Mouse (Mus musculus): ENCODE results near the gene 2310034G01Rik. TPM values are rescaled to one million over a fixed set of nuclear protein-coding genes. Genes with fewer than 3 reads are reported as not detected.

The 2310034G01Rik gene
- polyA plus RNA-seq, 1 experiment, result 1.5 TPM

DNA sequence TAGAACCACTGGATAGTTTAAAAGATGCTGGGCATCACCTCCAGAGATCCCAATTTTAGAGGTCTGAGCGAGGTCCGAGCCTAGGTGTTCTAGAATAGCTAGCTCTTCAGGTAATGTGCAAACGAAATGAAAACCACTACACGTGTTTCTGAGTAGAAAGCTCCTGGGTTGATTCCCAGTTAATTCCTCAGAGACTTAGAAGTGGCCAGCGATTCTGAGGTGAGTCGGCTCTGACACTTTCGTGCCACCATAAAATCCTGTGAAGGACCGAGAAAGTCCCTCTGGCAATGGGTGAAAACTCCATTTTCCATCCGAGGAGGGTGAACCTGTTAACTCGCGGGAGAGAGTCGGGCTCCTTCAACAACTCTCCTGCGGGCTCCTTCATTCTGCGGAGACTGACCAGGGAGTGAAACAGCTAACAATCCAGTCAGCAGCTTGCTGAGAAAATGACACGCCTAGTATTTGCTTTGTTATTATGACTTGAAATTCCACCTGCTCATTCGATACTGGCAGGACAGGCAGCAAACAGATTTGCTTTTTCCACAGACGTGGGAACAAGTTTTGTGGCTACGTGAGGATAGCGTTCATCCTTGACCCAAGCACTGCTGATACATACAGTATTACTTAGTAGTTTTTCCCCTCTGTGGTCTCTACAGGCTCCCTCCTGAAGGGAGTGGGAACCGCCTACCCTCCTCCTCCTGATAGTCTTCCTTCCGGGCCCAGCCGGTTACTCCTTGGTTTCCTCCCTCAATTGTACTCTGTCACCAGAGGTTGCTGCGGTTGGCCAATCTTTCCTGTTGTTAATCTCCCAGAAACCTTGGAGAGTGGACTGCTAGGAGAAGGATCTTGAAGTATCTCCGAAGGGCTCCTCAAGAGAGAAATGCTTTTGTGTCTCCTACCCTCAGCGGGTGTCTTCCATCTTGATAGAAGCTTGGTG lies 7.5 kb upstream of the 2310034G01Rik start:
- TF ChIP-seq POLR2A (IDR thresholded peaks at IDR 0.05; ENCODE audit: low read depth, low read length) (no peak), CTCF (conservative IDR thresholded peaks at IDR 0.05; ENCODE audit: insufficient read depth, insufficient read length, low read depth, low read length) (no peak)

DNA sequence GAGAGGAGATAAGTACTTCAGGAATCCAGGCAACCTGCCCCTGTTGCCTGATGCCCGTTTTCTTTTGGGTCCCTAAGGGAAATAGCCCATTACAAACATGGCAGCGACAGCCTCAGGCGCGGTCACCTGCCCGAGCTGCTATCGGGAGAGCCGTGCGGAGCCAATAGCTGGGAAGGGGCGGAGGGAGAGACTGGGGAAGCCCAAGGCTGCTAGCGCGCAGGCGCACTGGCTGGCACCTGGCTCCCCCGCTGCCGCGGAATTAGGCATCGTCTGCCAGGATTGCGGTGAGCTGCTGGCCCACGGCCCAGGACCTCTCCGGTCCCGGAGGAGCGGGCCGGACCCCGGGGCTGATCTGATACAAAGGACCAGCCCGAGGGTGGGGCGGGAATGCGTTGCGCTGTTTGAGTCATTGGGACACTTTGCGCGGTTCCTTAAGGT lies 6.6 kb upstream of the 2310034G01Rik start:
- Histone ChIP-seq H3K36me3 (ENCODE audit: control insufficient read depth, insufficient read depth, low read length) (no peaks in the 10 kb centered on the region), H3K4me1 (ENCODE audit: control insufficient read depth, insufficient read depth, low read length) (peaks cover 4% of the 10 kb centered on the region; the same call in 1 of the 2 replicates), H3K4me3 (ENCODE audit: insufficient read depth, low read depth, low read length) (peak overlapping the region; percentile 75), H3K27ac (ENCODE audit: insufficient read depth, low read depth, low read length) (peak overlapping the region; percentile 71), H3K27me3 (replicated peaks; ENCODE audit: control insufficient read depth, insufficient read depth, low read length) (no peaks in the 10 kb centered on the region)
- under 1% methylated on average over 29 of the region's 29 CpGs for WGBS
- TF ChIP-seq POLR2A (IDR thresholded peaks at IDR 0.05; ENCODE audit: low read depth, low read length), result no peak
- TF ChIP-seq CTCF (conservative IDR thresholded peaks at IDR 0.05; ENCODE audit: insufficient read depth, insufficient read length, low read depth, low read length), result no peak
- DNase-seq, result peak; percentile 94

More for the DNA sequence above, 7.5 kb upstream of the 2310034G01Rik start:
- H3K27me3 ChIP-seq (replicated peaks; ENCODE audit: control insufficient read depth, insufficient read depth, low read length), result no peaks in the 10 kb centered on the region
- DNase-seq, result peak; percentile 25
- H3K27ac ChIP-seq (ENCODE audit: insufficient read depth, low read depth, low read length), result no peak overlapping the region
- WGBS, result 19% methylated on average over 25 of the region's 25 CpGs
- peak overlapping the region; percentile 75 for H3K4me3 ChIP-seq (ENCODE audit: insufficient read depth, low read depth, low read length)
- H3K36me3 ChIP-seq (ENCODE audit: control insufficient read depth, insufficient read depth, low read length), result no peaks in the 10 kb centered on the region
- peaks cover 4% of the 10 kb centered on the region; the same call in 1 of the 2 replicates for H3K4me1 ChIP-seq (ENCODE audit: control insufficient read depth, insufficient read depth, low read length)

DNA sequence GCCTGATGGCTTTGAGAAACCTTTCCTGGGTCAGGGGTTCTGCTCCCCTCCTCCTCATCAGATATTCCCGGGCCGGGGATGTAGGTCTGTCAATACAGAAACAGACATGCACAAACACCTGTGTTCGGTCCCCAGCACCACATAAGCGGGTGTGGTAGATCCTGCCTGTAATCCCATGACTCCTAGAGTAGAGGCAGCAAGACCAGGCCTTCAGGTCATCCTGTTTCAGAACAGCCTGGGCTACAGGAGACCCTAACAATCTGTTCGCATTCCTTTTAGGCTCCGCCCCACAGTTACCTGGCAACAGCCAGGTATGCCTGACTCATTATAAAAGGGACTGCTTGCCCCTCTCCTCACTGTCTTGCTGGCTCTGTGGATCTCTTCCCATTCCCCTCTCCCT lies 552 bp downstream of the 2310034G01Rik start:
- H3K27ac ChIP-seq (ENCODE audit: insufficient read depth, low read depth, low read length), result no peak overlapping the region
- TF ChIP-seq CTCF (conservative IDR thresholded peaks at IDR 0.05; ENCODE audit: insufficient read depth, insufficient read length, low read depth, low read length) (no peak), POLR2A (IDR thresholded peaks at IDR 0.05; ENCODE audit: low read depth, low read length) (no peak)
- H3K4me3 ChIP-seq (ENCODE audit: insufficient read depth, low read depth, low read length), result peak overlapping the region; percentile 81
- peaks cover 6% of the 10 kb centered on the region; the same call in 1 of the 2 replicates for H3K4me1 ChIP-seq (ENCODE audit: control insufficient read depth, insufficient read depth, low read length)
- no peak for DNase-seq
- WGBS, result 42% methylated on average over 6 of the region's 6 CpGs
- no peaks in the 10 kb centered on the region for H3K36me3 ChIP-seq (ENCODE audit: control insufficient read depth, insufficient read depth, low read length)
- no peaks in the 10 kb centered on the region for H3K27me3 ChIP-seq (replicated peaks; ENCODE audit: control insufficient read depth, insufficient read depth, low read length)

DNA sequence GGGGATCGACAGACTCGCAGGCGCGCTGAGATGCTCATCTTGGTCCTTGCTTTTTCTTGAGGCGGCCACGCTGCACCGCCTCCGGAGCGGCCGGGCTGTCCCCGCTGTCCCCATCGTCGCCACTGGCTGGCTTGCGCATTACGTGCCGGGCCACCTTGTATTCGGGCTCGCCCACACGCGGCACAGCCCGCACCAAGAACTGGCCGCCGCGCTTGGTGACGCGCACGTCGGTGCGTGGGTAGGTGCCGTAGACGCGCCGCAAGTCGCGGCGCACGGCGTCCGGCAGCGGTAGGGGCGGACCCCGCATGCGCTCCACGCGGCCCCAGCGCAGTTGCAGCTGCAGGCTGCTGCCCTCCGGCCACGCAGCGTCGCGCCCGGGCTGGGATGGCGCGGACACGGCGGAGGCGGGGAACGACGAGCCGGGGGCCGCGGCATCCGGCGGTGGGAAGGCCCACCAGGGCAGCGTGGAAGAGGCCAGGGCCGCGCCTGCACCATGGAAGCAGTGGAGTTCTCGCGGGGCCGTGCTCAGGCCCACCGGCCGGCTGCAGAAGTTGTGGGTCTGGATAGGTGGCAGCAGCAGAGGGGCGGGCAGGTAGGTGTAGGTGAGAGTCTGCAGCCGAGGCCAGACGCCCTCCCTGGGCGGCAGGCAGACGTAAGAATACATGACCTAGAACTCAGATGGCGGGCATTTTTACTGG lies 1.2 kb downstream of the 2310034G01Rik start:
- H3K27ac ChIP-seq (ENCODE audit: insufficient read depth, low read depth, low read length), result peak overlapping the region; percentile 31; the same call in 1 of the 2 replicates
- peak; percentile 76 for DNase-seq
- no peaks in the 10 kb centered on the region for H3K36me3 ChIP-seq (ENCODE audit: control insufficient read depth, insufficient read depth, low read length)
- TF ChIP-seq CTCF (conservative IDR thresholded peaks at IDR 0.05; ENCODE audit: insufficient read depth, insufficient read length, low read depth, low read length) (no peak), POLR2A (IDR thresholded peaks at IDR 0.05; ENCODE audit: low read depth, low read length) (peak; percentile 32)
- H3K4me1 ChIP-seq (ENCODE audit: control insufficient read depth, insufficient read depth, low read length), result peaks cover 6% of the 10 kb centered on the region; the same call in 1 of the 2 replicates
- peak overlapping the region; percentile 81 for H3K4me3 ChIP-seq (ENCODE audit: insufficient read depth, low read depth, low read length)
- under 1% methylated on average over 78 of the region's 78 CpGs for WGBS
- H3K27me3 ChIP-seq (replicated peaks; ENCODE audit: control insufficient read depth, insufficient read depth, low read length), result no peaks in the 10 kb centered on the region

DNA sequence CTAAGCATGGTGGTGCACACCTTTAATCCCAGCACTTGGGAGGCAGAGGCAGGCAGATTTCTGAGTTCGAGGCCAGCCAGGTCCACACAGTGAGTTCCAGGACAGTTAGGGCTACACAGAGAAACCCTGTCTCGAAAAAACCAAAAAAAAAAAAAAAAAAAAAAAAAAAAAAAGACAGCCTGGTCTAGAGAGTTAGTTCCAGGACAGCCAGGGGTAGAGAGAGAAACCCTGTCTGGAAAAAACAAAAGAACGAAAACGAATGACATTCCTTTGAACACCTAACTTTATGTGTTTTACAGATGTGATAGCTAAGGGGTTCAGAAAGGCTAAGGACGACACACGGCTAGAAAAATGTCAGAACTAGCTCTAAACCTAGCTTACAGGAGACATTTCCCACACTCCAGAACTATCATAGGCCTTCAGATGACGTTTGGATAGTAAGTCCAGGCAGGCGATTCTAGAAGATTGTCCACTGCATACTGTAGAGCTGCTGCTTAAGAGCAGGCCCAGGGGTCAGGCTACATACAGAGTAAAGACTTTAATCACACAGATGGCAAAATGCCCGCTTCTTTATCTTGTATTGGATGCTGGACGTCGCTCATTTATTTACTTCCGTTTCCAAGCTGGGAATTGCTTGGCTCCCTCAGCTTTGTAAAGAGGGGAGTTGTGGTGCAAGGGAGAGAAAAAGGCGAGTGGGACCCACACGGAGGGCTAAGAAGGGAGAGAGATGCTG lies 2.0 kb downstream of the 2310034G01Rik start:
- DNase-seq, result peak; percentile 11
- Histone ChIP-seq H3K36me3 (ENCODE audit: control insufficient read depth, insufficient read depth, low read length) (no peaks in the 10 kb centered on the region), H3K4me3 (ENCODE audit: insufficient read depth, low read depth, low read length) (peak overlapping the region; percentile 81), H3K27me3 (replicated peaks; ENCODE audit: control insufficient read depth, insufficient read depth, low read length) (no peaks in the 10 kb centered on the region), H3K4me1 (ENCODE audit: control insufficient read depth, insufficient read depth, low read length) (peaks cover 6% of the 10 kb centered on the region; the same call in 1 of the 2 replicates), H3K27ac (ENCODE audit: insufficient read depth, low read depth, low read length) (peak overlapping the region; percentile 31; the same call in 1 of the 2 replicates)
- TF ChIP-seq POLR2A (IDR thresholded peaks at IDR 0.05; ENCODE audit: low read depth, low read length) (no peak), CTCF (conservative IDR thresholded peaks at IDR 0.05; ENCODE audit: insufficient read depth, insufficient read length, low read depth, low read length) (no peak)
- 23% methylated on average over 14 of the region's 14 CpGs for WGBS

DNA sequence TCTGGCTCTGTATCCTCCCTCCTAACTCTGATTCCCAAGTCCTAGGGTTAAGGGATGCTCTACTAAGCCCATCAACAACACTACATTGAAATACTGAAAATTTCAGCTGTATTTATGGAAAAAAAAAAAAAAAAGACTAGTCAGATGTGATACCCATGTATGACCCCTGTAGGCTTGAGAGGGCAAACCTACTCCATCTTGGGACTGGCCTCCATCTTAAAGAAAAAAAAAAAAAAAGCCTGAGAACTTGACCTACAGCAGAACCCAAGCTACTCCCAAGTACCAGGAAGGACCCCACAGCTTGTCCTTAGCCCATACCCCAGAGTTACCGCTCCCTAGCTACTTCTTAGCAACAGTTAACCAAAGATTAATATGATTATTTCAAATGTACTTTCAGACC lies 3.0 kb downstream of the 2310034G01Rik start:
- Histone ChIP-seq H3K36me3 (ENCODE audit: control insufficient read depth, insufficient read depth, low read length) (no peaks in the 10 kb centered on the region), H3K4me1 (ENCODE audit: control insufficient read depth, insufficient read depth, low read length) (peaks cover 6% of the 10 kb centered on the region; the same call in 1 of the 2 replicates), H3K27ac (ENCODE audit: insufficient read depth, low read depth, low read length) (no peak overlapping the region), H3K4me3 (ENCODE audit: insufficient read depth, low read depth, low read length) (no peak overlapping the region), H3K27me3 (replicated peaks; ENCODE audit: control insufficient read depth, insufficient read depth, low read length) (no peaks in the 10 kb centered on the region)
- DNase-seq, result no peak
- WGBS, result 97% methylated on average over 1 of the region's 1 CpGs
- no peak for TF ChIP-seq POLR2A (IDR thresholded peaks at IDR 0.05; ENCODE audit: low read depth, low read length)
- no peak for TF ChIP-seq CTCF (conservative IDR thresholded peaks at IDR 0.05; ENCODE audit: insufficient read depth, insufficient read length, low read depth, low read length)

Measured in kidney, adult 2 months (tissue).